Comparison of ENCODE assay signal across 10 mouse cellular contexts in genomic region chr4:108782421-108783085, GRCm38 (mm10). TPM values are rescaled to one million over a fixed set of nuclear protein-coding genes. Genes with fewer than 3 reads are reported as not detected.
DNase-seq lines count a peak whose midpoint lies in the region.
"Had no signal": no experiment of that assay in that cellular context is flagged by ENCODE, and none has a peak within 500 bp of the region (broad histone marks: within the 10 kb centered on the region; RNA-seq: fewer than 3 reads in every experiment).

No protein-coding gene starts in this region.

- peak; percentile 30 to 51 for DNase-seq in cerebellum, adult 18-20 months
- no peak for DNase-seq in cerebellum, postnatal 10 days
- DNase-seq in 3T3-L1 (ENCODE audit: low read depth, low spot score) (peak; percentile 67), adipocyte (ENCODE audit: low spot score) (no peak)
- peak; percentile 40 for DNase-seq in cerebellum, adult 8-10 months
- peak; percentile 23 to 39 for DNase-seq in left cerebral cortex, adult 8-10 months (ENCODE audit: low spot score in 2 of 2)
- DNase-seq in spleen, postnatal 10 days (ENCODE audit: low spot score in 2 of 2), result no peak
- no peak for DNase-seq in urinary bladder, postnatal 36 days (ENCODE audit: low spot score in 2 of 2)
- DNase-seq: kidney, adult 9 months; liver had no signal

RNA-seq across cellular contexts. Expression of gene Zfyve9, which starts 2.0 kb away (rescaled TPM):
- total RNA-seq in left cerebral cortex, adult 8-10 months (2022), result 10 to 100 TPM; 67.6 to 80.0 (median 71.6) TPM

RNA-seq across cellular contexts. Expression of gene Btf3l4, which starts 50.9 kb away (rescaled TPM):
- 100 to 1,000 TPM in 1 of 4 experiments, 10 to 100 TPM in 3; 95.2 to 107 (median 97.2) TPM for total RNA-seq in left cerebral cortex, adult 8-10 months (2022)

RNA-seq across cellular contexts. Expression of gene Txndc12, which starts 51.8 kb away (rescaled TPM):
- total RNA-seq in left cerebral cortex, adult 8-10 months (2022), result 10 to 100 TPM; 31.3 to 38.6 (median 36.9) TPM

Comparison
In these comparisons a context has a peak if more than half of its experiments do, and no peak if none do; other contexts are left out.
1. DNase-seq: peak in cerebellum, adult 18-20 months (2 of 2), 3T3-L1 (single experiment), cerebellum, adult 8-10 months (single experiment) and left cerebral cortex, adult 8-10 months (2 of 2); none in cerebellum, postnatal 10 days (0 of 2), adipocyte (single experiment), spleen, postnatal 10 days (0 of 2) and urinary bladder, postnatal 36 days (0 of 2).